Mouse (Mus musculus): ENCODE measurements around the gene Asic3. TPM values are rescaled to one million over a fixed set of nuclear protein-coding genes. Genes with fewer than 3 reads are reported as not detected.

The Asic3 gene
- polyA plus RNA-seq, 1 experiment from 2014 or later: not detected

GRCm38 (mm10) chr5:24384407-24384806, 28.8 kb upstream of the Asic3 start:
- peaks cover 16% of the 10 kb centered on the region; the same call in 1 of the 2 replicates for H3K27me3 ChIP-seq (ENCODE audit: control insufficient read depth, insufficient read depth, low read length)
- H3K4me2 ChIP-seq (ENCODE audit: low read length): no peak overlapping the region
- no peaks in the 10 kb centered on the region for H3K36me3 ChIP-seq (ENCODE audit: control insufficient read depth, insufficient read depth, low read length)

GRCm38 (mm10) chr5:24385374-24385773, 27.8 kb upstream of the Asic3 start:
- Histone ChIP-seq H3K27ac (replicated peaks; ENCODE audit: low read depth, low read length) (no peak overlapping the region), H3K36me3 (ENCODE audit: control insufficient read depth, insufficient read depth, low read length) (no peaks in the 10 kb centered on the region), H3K9me3 (ENCODE audit: control insufficient read depth, low read length) (no peaks in the 10 kb centered on the region), H3K4me3 (replicated peaks; ENCODE audit: low read depth, low read length) (no peak overlapping the region), H3K27me3 (ENCODE audit: control insufficient read depth, insufficient read depth, low read length) (peaks cover 16% of the 10 kb centered on the region; the same call in 1 of the 2 replicates), H3K9ac (replicated peaks; ENCODE audit: low read length) (no peak overlapping the region), H3K4me2 (ENCODE audit: low read length) (no peak overlapping the region), H3K4me1 (ENCODE audit: control insufficient read depth, insufficient read depth, low read length) (peaks cover 26% of the 10 kb centered on the region)
- ATAC-seq (ENCODE audit: low FRiP score, low TSS enrichment): no peak
- 93% methylated on average over 5 of the region's 5 CpGs for whole genome bisulfite sequencing
- DNase-seq: no peak

More at GRCm38 (mm10) chr5:24384407-24384806, 28.8 kb upstream of the Asic3 start:
- H3K4me3 ChIP-seq (replicated peaks; ENCODE audit: low read depth, low read length): no peak overlapping the region
- DNase-seq (no peak), ATAC-seq (ENCODE audit: low FRiP score, low TSS enrichment) (no peak)
- 77% methylated on average over 6 of the region's 6 CpGs for WGBS
- no peak overlapping the region for H3K9ac ChIP-seq (replicated peaks; ENCODE audit: low read length)
- no peak overlapping the region for H3K27ac ChIP-seq (replicated peaks; ENCODE audit: low read depth, low read length)
- no peaks in the 10 kb centered on the region for H3K9me3 ChIP-seq (ENCODE audit: control insufficient read depth, low read length)
- H3K4me1 ChIP-seq (ENCODE audit: control insufficient read depth, insufficient read depth, low read length): peaks cover 26% of the 10 kb centered on the region

GRCm38 (mm10) chr5:24385887-24386550, 27.2 kb upstream of the Asic3 start:
- peaks cover 16% of the 10 kb centered on the region; the same call in 1 of the 2 replicates for H3K27me3 ChIP-seq (ENCODE audit: control insufficient read depth, insufficient read depth, low read length)

GRCm38 (mm10) chr5:24387264-24388241, 25.6 kb upstream of the Asic3 start:
- Histone ChIP-seq H3K9me3 (ENCODE audit: control insufficient read depth, low read length) (no peaks in the 10 kb centered on the region), H3K27ac (replicated peaks; ENCODE audit: low read depth, low read length) (no peak overlapping the region), H3K36me3 (ENCODE audit: control insufficient read depth, insufficient read depth, low read length) (no peaks in the 10 kb centered on the region), H3K9ac (replicated peaks; ENCODE audit: low read length) (peak overlapping the region; percentile 56), H3K27me3 (ENCODE audit: control insufficient read depth, insufficient read depth, low read length) (peaks cover 16% of the 10 kb centered on the region; the same call in 1 of the 2 replicates), H3K4me2 (ENCODE audit: low read length) (peak overlapping the region; percentile 92), H3K4me3 (replicated peaks; ENCODE audit: low read depth, low read length) (peak overlapping the region; percentile 43), H3K4me1 (ENCODE audit: control insufficient read depth, insufficient read depth, low read length) (peaks cover 26% of the 10 kb centered on the region)
- ATAC-seq (ENCODE audit: low FRiP score, low TSS enrichment) (no peak), DNase-seq (peak; percentile 80)
- WGBS: under 1% methylated on average over 73 of the region's 73 CpGs

More at GRCm38 (mm10) chr5:24385887-24386550, 27.2 kb upstream of the Asic3 start:
- DNase-seq (no peak), ATAC-seq (ENCODE audit: low FRiP score, low TSS enrichment) (no peak)
- 78% methylated on average over 10 of the region's 10 CpGs for WGBS
- no peak overlapping the region for H3K4me2 ChIP-seq (ENCODE audit: low read length)
- no peaks in the 10 kb centered on the region for H3K36me3 ChIP-seq (ENCODE audit: control insufficient read depth, insufficient read depth, low read length)
- H3K27ac ChIP-seq (replicated peaks; ENCODE audit: low read depth, low read length): no peak overlapping the region
- H3K4me3 ChIP-seq (replicated peaks; ENCODE audit: low read depth, low read length): no peak overlapping the region
- no peaks in the 10 kb centered on the region for H3K9me3 ChIP-seq (ENCODE audit: control insufficient read depth, low read length)
- H3K4me1 ChIP-seq (ENCODE audit: control insufficient read depth, insufficient read depth, low read length): peaks cover 26% of the 10 kb centered on the region
- H3K9ac ChIP-seq (replicated peaks; ENCODE audit: low read length): no peak overlapping the region

- Histone ChIP-seq H3K4me1 (ENCODE audit: control insufficient read depth, insufficient read depth, low read length) (peaks cover 19% of the 10 kb centered on the region), H3K27ac (replicated peaks; ENCODE audit: low read depth, low read length) (no peak overlapping the region), H3K27me3 (ENCODE audit: control insufficient read depth, insufficient read depth, low read length) (peaks cover 16% of the 10 kb centered on the region; the same call in 1 of the 2 replicates), H3K36me3 (ENCODE audit: control insufficient read depth, insufficient read depth, low read length) (no peaks in the 10 kb centered on the region), H3K9ac (replicated peaks; ENCODE audit: low read length) (peak overlapping the region; percentile 56), H3K4me2 (ENCODE audit: low read length) (peak overlapping the region; percentile 92), H3K9me3 (ENCODE audit: control insufficient read depth, low read length) (no peaks in the 10 kb centered on the region), H3K4me3 (replicated peaks; ENCODE audit: low read depth, low read length) (peak overlapping the region; percentile 43)
- 21% methylated on average over 26 of the region's 26 CpGs for WGBS
- DNase-seq: no peak
- no peak for ATAC-seq (ENCODE audit: low FRiP score, low TSS enrichment)
These were observed 24.8 kb upstream of the Asic3 start for GRCm38 (mm10) chr5:24388246-24388915.

- Histone ChIP-seq H3K27me3 (ENCODE audit: control insufficient read depth, insufficient read depth, low read length) (peaks cover 16% of the 10 kb centered on the region; the same call in 1 of the 2 replicates), H3K9me3 (ENCODE audit: control insufficient read depth, low read length) (no peaks in the 10 kb centered on the region), H3K4me3 (replicated peaks; ENCODE audit: low read depth, low read length) (no peak overlapping the region), H3K9ac (replicated peaks; ENCODE audit: low read length) (no peak overlapping the region), H3K36me3 (ENCODE audit: control insufficient read depth, insufficient read depth, low read length) (no peaks in the 10 kb centered on the region), H3K27ac (replicated peaks; ENCODE audit: low read depth, low read length) (no peak overlapping the region), H3K4me2 (ENCODE audit: low read length) (no peak overlapping the region), H3K4me1 (ENCODE audit: control insufficient read depth, insufficient read depth, low read length) (peaks cover 20% of the 10 kb centered on the region)
- DNase-seq: no peak
- 54% methylated on average over 6 of the region's 7 CpGs for WGBS
- ATAC-seq (ENCODE audit: low FRiP score, low TSS enrichment): no peak
These were observed 24.1 kb upstream of the Asic3 start for GRCm38 (mm10) chr5:24389011-24389657.

- Histone ChIP-seq H3K27me3 (ENCODE audit: control insufficient read depth, insufficient read depth, low read length) (peaks cover 16% of the 10 kb centered on the region; the same call in 1 of the 2 replicates), H3K4me3 (replicated peaks; ENCODE audit: low read depth, low read length) (no peak overlapping the region), H3K9ac (replicated peaks; ENCODE audit: low read length) (no peak overlapping the region), H3K36me3 (ENCODE audit: control insufficient read depth, insufficient read depth, low read length) (no peaks in the 10 kb centered on the region), H3K4me1 (ENCODE audit: control insufficient read depth, insufficient read depth, low read length) (peaks cover 19% of the 10 kb centered on the region), H3K4me2 (ENCODE audit: low read length) (no peak overlapping the region), H3K27ac (replicated peaks; ENCODE audit: low read depth, low read length) (no peak overlapping the region), H3K9me3 (ENCODE audit: control insufficient read depth, low read length) (no peaks in the 10 kb centered on the region)
- WGBS: 78% methylated on average over 4 of the region's 4 CpGs
- no peak for DNase-seq
- no peak for ATAC-seq (ENCODE audit: low FRiP score, low TSS enrichment)
These were observed 23.6 kb upstream of the Asic3 start for GRCm38 (mm10) chr5:24389658-24390020.

GRCm38 (mm10) chr5:24391864-24392263, 21.3 kb upstream of the Asic3 start, which contains the start of gene Atg9b:
TSS of gene Atg9b (minus strand) at chr5:24392143.
- 75% methylated on average over 7 of the region's 7 CpGs for WGBS
- Histone ChIP-seq H3K4me3 (replicated peaks; ENCODE audit: low read depth, low read length) (no peak within 1 kb of the TSS), H3K27ac (replicated peaks; ENCODE audit: low read depth, low read length) (no peak within 1 kb of the TSS), H3K27me3 (ENCODE audit: control insufficient read depth, insufficient read depth, low read length) (peaks cover 9% of the 10 kb centered on the region; the same call in 1 of the 2 replicates), H3K36me3 (ENCODE audit: control insufficient read depth, insufficient read depth, low read length) (no peaks in the 10 kb centered on the region), H3K9me3 (ENCODE audit: control insufficient read depth, low read length) (no peaks in the 10 kb centered on the region), H3K9ac (replicated peaks; ENCODE audit: low read length) (no peak within 1 kb of the TSS), H3K4me1 (ENCODE audit: control insufficient read depth, insufficient read depth, low read length) (peaks cover 22% of the 10 kb centered on the region), H3K4me2 (ENCODE audit: low read length) (no peak within 1 kb of the TSS)
- DNase-seq (no peak), ATAC-seq (ENCODE audit: low FRiP score, low TSS enrichment) (no peak)

All from midbrain, embryonic 14.5 days (tissue).